Mouse (Mus musculus) heart, postnatal 0 days (tissue): ENCODE data around the gene Cmah. TPM values are rescaled to one million over a fixed set of nuclear protein-coding genes. Genes with fewer than 3 reads are reported as not detected.

ENCODE experiments used
- ATAC-seq: fragments of 200-750 bp; cut with Nextera tagmentation; 2 replicates; pipeline ENCODE4 v1.8.0; 2017; ENCODE audit warnings: low read depth, moderate number of reproducible peaks, moderate library complexity; ENCODE audit not compliant: insufficient read depth
- DNase-seq: peaks from one replicate; pipeline ENCODE4 v3.0.0-alpha.2; 2016; ENCODE audit warnings: low spot score
- H3K27ac ChIP-seq: fragments of 300-500 bp; sonication (generic); 2 replicates; pipeline ENCODE4 v1.5.1; 2014; ENCODE audit warnings: low read depth, mild to moderate bottlenecking
- H3K27me3 ChIP-seq: fragments of 300-500 bp; sonication (generic); 2 replicates; pipeline ENCODE4 v1.6.1; 2014; ENCODE audit warnings: low read length, mixed read lengths; ENCODE audit not compliant: control insufficient read depth, insufficient read depth
- H3K36me3 ChIP-seq: fragments of 300-500 bp; sonication (generic); replicated peaks from 2 replicates; pipeline ENCODE4 v1.6.1; 2014; ENCODE audit warnings: low read length, mixed read lengths; ENCODE audit not compliant: control insufficient read depth, insufficient read depth
- H3K4me1 ChIP-seq: fragments of 300-500 bp; sonication (generic); 2 replicates; pipeline ENCODE4 v1.6.1; 2014; ENCODE audit warnings: antibody characterized with exemption; ENCODE audit not compliant: control insufficient read depth, insufficient read depth
- H3K4me2 ChIP-seq: fragments of 300-500 bp; sonication (generic); 2 replicates; pipeline ENCODE4 v1.6.1; 2014; ENCODE audit warnings: low read depth, mild to moderate bottlenecking, low read length, moderate library complexity
- H3K4me3 ChIP-seq: fragments of 300-500 bp; sonication (generic); 2 replicates; pipeline ENCODE4 v1.5.1; 2014; ENCODE audit warnings: low read depth, low read length
- H3K9ac ChIP-seq: fragments of 300-500 bp; sonication (generic); replicated peaks from 2 replicates; pipeline ENCODE4 v1.6.1; 2014; ENCODE audit warnings: low read depth, low read length, mixed read lengths
- H3K9me3 ChIP-seq: fragments of 300-500 bp; sonication (generic); replicated peaks from 2 replicates; pipeline ENCODE4 v1.6.1; 2016; ENCODE audit warnings: low read length; ENCODE audit not compliant: control insufficient read depth
- CTCF ChIP-seq: IDR thresholded peaks from 2 replicates; pipeline ENCODE4 v1.5.1; 2016; ENCODE audit warnings: antibody characterized with exemption, control low read depth, low read depth
- EP300 ChIP-seq: IDR thresholded peaks from 2 replicates; pipeline ENCODE4 v1.6.1; 2016; ENCODE audit warnings: antibody characterized with exemption, low read depth
- WGBS: fragments of 180-500 bp; shearing (Covaris S2); extraction: QIAGEN DNeasy Blood & Tissue Kit; methylation state at CpG from one replicate; pipeline ENCODE4 v1.1.7; 2014; 5-methylcytosine and 5-hydroxymethylcytosine counted together
- polyA plus RNA-seq: library from polyadenylated mRNA; unstranded; fragments of >200 nt; fragmentation: Nextera tagmentation; extraction: Ambion mirVana; gene quantifications from 2 replicates; pipeline ENCODE4 v1.2.1, GENCODE M21; 2015
- total RNA-seq: library from RNA; depleted of rRNA; stranded (reverse); fragments of >200 nt; gene quantifications from 2 replicates; pipeline ENCODE4 v1.2.3, GENCODE M21; 2014; ENCODE audit warnings: low replicate concordance

The Cmah gene
- total and polyA plus RNA-seq, 2 experiments from 2014 or later, result 0.15 TPM; not detected in 1

DNA sequence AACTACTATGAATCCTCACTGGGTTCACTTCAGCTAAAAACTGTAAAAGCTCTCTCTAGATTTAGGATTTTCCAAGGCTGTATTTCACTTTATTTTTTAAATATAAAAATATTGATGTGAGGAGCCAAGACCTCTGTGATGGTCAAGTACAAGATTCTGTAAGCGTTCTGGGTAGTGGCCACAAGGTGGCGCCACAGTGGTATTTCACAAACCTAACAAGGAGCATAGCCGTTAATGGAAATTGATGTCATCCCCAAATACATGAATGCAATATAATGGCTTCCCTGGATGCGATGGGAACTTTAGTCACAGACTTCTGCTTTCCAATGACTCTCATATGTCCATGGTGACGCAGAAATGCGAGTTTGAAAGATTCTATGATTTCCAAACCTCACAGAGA, 191.7 kb downstream of the Cmah start:
- Histone ChIP-seq H3K4me3 (no peak overlapping the region), H3K27me3 (no peaks in the 10 kb centered on the region), H3K9me3 (no peaks in the 10 kb centered on the region), H3K27ac (no peak overlapping the region), H3K9ac (no peak overlapping the region), H3K36me3 (no peaks in the 10 kb centered on the region), H3K4me1 (peaks cover 4% of the 10 kb centered on the region; the same call in 1 of the 2 replicates), H3K4me2 (no peak overlapping the region)
- ATAC-seq (peak; percentile 45; the same call in 1 of the 2 replicates), DNase-seq (peak; percentile 66)
- 37% methylated on average over 6 of the region's 6 CpGs for WGBS
- TF ChIP-seq EP300 (no peak), CTCF (peak; percentile 72)

DNA sequence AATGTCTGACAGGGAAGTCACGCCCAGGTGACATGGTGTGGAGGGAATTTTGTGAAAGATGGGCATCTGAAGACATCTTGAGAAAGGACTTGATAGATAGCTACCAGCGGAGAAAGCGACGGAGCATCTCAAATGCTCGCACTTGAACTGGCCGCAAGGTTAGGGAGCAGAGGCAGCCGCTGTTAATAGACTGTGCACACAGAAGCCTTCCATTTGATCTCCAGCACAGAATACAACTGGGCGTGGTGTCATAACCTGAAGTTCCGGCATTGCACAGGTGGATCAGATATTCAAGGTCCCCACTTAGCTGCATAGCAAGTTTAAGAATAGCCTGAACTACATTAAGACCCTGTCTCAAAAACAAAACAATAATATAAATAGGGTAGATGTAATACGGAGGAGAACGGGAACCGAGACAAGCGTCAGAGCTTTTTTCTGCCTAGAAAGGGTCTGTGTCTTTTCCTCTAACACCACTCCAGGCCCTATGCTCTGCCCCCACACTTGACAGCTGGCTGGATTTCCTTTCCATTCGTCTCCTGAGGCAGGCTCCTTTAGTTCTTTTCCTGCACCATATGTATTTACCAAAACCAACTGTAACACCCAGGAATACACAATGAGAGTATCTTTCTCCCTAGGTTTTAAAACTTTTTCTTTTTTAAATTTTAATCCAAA, 192.9 kb downstream of the Cmah start:
- H3K9ac ChIP-seq, result no peak overlapping the region
- DNase-seq (no peak), ATAC-seq (0 out of 2 replicates have a peak, but pooled peaks have one; percentile 26)
- H3K27ac ChIP-seq, result 0 out of 2 replicates have a peak overlapping the region, but pooled peaks have one; percentile 15
- H3K27me3 ChIP-seq, result no peaks in the 10 kb centered on the region
- 53% methylated on average over 14 of the region's 14 CpGs for WGBS
- H3K36me3 ChIP-seq, result no peaks in the 10 kb centered on the region
- H3K4me1 ChIP-seq, result peaks cover 4% of the 10 kb centered on the region; the same call in 1 of the 2 replicates
- H3K9me3 ChIP-seq, result no peaks in the 10 kb centered on the region
- no peak overlapping the region for H3K4me2 ChIP-seq
- TF ChIP-seq EP300, result no peak
- TF ChIP-seq CTCF, result no peak
- H3K4me3 ChIP-seq, result no peak overlapping the region

DNA sequence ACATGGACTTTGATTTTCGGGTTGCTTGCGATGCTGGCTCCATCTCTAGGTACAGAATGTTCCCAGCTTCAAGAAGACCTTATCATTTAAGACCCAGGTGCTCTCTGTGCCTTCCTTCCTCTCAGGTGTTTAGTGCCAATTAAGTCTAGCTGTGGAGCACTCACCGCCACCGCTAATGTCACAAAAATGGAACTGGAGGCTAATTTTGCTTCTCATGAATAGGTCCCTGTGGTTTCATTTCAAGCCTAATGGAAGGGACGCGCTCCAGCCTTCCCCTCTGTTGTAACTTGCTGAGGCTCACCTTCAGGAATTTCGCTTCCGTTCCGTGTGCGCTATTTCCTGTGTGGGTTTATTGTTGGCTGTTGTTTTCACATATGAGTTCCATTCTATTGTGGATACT, 193.6 kb downstream of the Cmah start:
- TF ChIP-seq CTCF (no peak), EP300 (no peak)
- Histone ChIP-seq H3K36me3 (no peaks in the 10 kb centered on the region), H3K4me3 (no peak overlapping the region), H3K27me3 (no peaks in the 10 kb centered on the region), H3K9me3 (no peaks in the 10 kb centered on the region), H3K27ac (no peak overlapping the region; the same call in 1 of the 2 replicates), H3K4me1 (peaks cover 4% of the 10 kb centered on the region; the same call in 1 of the 2 replicates), H3K9ac (no peak overlapping the region), H3K4me2 (no peak overlapping the region)
- DNase-seq (no peak), ATAC-seq (no peak)
- WGBS, result 83% methylated on average over 10 of the region's 10 CpGs

DNA sequence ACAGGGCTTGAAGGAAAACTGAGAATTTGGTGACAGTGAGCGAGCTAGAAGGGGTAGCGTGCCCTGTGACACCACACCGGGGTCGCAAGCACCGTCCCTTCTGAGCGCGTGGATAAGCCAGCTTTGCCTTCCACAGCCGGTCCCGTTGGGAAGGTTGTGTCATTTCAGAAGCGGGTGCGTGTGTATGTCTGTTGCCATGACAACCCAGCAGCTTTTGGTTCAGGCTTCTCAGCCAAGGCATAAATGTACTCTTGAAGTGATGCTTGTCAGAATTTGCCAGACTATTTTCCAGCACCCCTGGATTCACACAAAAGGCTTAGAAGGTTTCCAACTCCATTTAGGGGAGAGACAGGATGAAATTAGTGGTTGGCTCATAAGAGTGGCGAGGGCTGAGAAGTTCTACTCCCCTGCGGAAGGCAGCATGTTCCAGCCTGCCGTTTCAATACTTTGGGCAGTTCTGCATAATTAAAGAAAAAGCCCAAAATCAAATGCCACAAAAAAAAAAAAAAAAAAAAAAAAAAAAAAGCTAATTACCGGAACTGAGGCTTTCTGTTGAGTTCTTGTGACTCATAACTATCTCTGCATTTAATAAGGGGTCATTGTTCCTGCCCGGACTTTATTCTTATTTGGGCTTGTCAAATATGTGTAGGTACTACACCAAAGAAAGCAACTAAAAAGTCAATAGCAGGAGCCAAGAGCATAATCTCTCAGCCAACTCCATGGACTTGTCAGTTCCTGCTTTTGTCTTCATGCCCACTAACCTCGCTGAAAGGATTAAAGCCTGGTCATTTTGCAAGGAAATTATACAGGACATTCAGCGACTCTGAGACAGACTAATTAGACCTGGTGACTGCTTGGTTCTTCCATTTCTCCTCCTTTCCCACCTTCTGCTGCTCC, 194.5 kb downstream of the Cmah start:
- Histone ChIP-seq H3K4me1 (peaks cover 4% of the 10 kb centered on the region; the same call in 1 of the 2 replicates), H3K9ac (no peak overlapping the region), H3K36me3 (no peaks in the 10 kb centered on the region), H3K27ac (no peak overlapping the region), H3K27me3 (no peaks in the 10 kb centered on the region), H3K9me3 (no peaks in the 10 kb centered on the region), H3K4me3 (no peak overlapping the region), H3K4me2 (no peak overlapping the region)
- WGBS, result 62% methylated on average over 18 of the region's 18 CpGs
- ATAC-seq, result no peak
- TF ChIP-seq CTCF (no peak), EP300 (no peak)
- DNase-seq, result no peak

- H3K9ac ChIP-seq, result no peak overlapping the region
- ATAC-seq (no peak), DNase-seq (no peak)
- no peaks in the 10 kb centered on the region for H3K36me3 ChIP-seq
- peaks cover 4% of the 10 kb centered on the region; the same call in 1 of the 2 replicates for H3K4me1 ChIP-seq
- 81% methylated on average over 7 of the region's 7 CpGs for WGBS
- no peak for TF ChIP-seq EP300
- TF ChIP-seq CTCF, result no peak
- no peak overlapping the region for H3K4me3 ChIP-seq
- H3K4me2 ChIP-seq, result no peak overlapping the region
- no peak overlapping the region for H3K27ac ChIP-seq
- H3K27me3 ChIP-seq, result no peaks in the 10 kb centered on the region
- H3K9me3 ChIP-seq, result no peaks in the 10 kb centered on the region
Measured at GRCm38 (mm10) chr13:24522343-24522837, 195.2 kb downstream of the Cmah start.
